Mouse (Mus musculus): ENCODE results near the gene 1190005I06Rik.

Gene 1190005I06Rik

DNA sequence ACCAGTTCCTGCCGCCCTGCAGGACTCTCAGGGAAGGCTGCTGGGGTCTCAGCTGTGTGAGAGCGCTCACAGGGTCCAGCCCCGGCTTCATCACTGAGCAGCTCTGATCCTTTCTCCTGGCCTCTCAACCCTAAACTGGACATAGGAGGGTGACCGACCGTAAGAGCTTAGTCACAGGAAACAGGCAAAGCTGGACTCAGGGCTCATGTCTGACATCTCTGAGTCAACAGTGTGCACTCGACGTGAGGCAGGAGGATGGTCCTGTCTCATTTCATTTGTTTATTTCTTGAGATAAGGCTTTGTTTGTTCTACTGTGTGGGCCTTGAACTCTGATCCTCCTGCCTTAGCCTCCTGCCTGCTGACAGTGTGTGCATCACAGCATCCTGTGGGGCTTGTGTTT lies 27.0 kb downstream of the 1190005I06Rik start:
- DNase-seq (ENCODE audit: low spot score), result no peak

DNA sequence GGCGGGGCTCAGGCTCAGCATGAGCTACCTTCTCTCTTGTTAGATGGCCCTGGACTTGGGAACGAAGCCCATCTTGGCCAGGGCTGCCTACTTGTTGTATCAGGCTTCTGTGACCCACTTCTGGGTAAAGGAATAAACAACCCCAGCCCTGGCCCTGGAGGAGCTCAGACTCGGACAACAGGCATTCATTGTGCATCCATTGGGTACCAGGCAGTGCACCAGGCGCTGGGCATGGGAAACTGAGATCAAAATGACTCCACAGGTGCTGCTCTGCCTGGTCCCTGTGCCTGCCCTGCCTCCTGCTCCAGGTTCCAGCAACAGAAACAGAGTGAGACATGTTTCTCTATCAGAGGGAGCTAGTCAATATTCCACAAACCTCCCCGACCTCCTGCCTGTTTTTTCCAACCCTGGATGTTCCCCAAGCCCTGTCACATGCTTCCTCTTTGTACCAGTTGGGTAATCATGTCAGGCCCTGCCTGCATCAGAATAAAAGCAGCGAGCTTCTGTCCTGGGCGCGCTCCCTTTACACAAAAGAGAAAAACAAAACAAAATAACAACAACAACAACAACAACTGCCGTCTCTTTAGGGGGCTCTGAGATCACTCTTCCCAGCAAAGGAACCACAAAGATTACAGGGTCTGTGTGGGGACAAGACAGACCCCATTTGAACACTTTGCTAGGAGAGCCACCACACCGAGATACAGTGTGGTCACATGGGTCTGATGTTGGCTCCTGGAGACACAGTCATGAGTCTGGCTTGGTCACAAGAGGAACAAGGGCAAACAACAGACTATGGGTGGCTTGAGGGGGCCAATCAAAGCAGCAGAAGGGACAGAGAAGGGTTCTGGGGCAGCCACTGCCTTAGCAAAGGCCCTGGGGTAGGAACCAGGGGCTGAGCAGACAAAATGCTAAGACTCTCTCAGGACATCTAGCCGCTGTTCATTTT lies 27.9 kb downstream of the 1190005I06Rik start:
- DNase-seq (ENCODE audit: low spot score), result no peak

- DNase-seq (ENCODE audit: low spot score), result peak; percentile 84
Measured at GRCm38 (mm10) chr8:120618110-120618509, 29.3 kb downstream of the 1190005I06Rik start.

DNA sequence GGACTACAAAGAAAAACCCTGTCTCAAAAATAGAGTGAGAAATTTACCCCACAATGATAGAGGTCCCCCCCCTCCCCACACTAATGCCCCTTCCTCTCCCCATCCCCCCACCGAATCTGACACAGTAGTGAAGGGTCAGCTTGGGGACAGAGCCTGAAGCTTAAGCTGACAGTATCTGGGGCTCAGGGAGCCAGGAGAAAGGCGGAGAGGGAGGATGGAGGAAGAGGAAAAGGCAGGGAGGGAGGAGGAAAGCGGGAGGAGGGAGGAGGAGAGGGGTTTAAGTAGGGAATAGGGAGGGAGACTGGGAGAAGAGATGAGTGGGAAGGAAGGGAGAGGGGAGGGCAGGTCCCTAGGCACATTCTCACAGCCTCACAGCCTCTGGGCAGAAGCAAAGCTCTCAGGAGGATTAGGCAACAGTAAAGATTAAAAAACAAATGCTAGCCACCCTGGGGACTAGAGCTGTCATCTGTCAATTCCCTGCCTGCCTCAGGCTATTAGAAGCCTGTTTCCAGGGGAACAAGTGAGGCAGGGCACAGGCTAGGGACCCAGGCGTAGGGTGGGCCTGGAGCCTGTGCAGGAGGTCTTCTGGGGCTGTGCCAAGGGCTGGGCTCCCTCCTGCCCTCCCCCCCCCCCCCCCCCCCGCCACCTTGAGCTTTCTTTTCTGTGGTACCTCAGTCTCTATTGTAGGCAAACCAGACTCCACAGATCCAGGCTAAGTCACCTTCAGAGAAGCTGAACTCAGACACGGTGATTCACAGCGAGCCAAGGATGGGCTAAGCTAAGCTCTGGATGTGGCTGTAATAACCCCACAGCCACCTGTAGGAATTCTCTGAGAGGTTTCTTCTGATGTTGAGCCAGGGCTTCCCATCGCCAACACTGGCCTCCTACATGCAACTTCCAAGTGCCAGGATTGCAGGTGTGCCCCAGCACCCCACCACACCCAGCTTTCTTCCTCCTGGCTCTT lies 30.5 kb downstream of the 1190005I06Rik start:
- peak; percentile 81 for DNase-seq (ENCODE audit: low spot score)

DNA sequence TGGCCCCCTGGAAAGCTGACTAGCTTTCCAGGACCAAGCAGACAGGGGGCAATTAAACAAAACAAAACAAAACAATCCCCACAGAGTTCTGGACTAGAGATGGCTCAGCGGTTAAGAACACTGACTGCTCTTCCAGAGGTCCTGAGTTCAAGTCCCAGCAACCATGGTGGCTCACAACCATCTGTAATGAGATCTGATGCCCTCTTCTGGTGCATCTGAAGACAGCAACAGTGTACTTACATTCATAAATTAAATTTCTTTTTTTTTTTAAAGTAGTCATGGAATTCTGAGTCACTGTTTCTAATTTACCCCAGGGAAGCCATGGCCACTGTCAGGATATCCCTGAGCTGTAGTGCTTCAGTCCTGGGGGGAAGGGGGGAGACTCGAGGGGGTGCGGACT lies 32.9 kb downstream of the 1190005I06Rik start:
- DNase-seq (ENCODE audit: low spot score), result no peak

GRCm38 (mm10) chr8:120610824-120611223 lies 36.6 kb downstream of the 1190005I06Rik start:
- no peak for DNase-seq (ENCODE audit: low spot score)

GRCm38 (mm10) chr8:120607885-120608284 lies 39.5 kb downstream of the 1190005I06Rik start:
- DNase-seq (ENCODE audit: low spot score), result peak; percentile 78

GRCm38 (mm10) chr8:120607460-120607859 lies 40.0 kb downstream of the 1190005I06Rik start:
- DNase-seq (ENCODE audit: low spot score), result no peak

DNA sequence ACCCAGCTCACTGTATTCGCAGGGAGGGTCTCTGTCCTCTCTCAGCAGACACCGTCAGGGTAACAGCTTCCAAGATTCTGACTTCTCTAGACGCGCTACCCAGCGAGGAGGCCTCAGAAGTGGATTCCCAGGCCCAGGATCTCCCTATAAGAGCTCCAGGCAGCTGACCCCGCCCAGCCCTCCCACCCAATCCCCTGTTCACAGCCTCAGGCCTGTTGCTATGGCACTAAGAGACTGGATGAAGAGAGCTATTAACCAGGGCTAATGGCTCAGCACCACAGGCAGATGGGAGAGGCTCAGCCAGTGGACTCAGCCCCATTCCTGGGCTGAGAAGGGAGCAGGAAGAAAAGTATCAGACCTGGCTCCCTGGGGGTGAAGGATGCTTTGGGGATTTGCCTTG lies 44.8 kb downstream of the 1190005I06Rik start:
- peak; percentile 68 for DNase-seq (ENCODE audit: low spot score)

GRCm38 (mm10) chr8:120599504-120599903 lies 47.9 kb downstream of the 1190005I06Rik start:
- peak; percentile 74 for DNase-seq (ENCODE audit: low spot score)

DNA sequence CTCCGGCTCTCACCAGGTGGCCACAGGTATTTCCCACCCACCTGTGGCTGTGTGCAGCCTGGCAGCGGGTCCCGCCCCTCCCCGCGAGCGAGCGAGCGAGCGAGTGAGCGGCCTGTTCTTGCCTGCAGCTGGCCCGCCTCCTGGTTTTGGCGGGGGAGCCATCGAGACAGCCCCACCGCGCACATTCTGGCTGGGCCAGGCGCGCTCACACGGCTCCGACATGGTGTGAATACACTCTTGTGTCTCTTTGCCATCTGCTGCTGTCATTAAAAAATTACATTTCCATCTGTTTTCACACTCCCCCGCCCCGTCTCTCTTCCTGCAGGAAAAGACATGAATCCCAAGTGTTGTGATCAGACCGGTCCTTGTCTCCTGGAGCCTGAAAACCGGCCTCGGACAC lies 48.9 kb downstream of the 1190005I06Rik start:
- no peak for DNase-seq (ENCODE audit: low spot score)

DNA sequence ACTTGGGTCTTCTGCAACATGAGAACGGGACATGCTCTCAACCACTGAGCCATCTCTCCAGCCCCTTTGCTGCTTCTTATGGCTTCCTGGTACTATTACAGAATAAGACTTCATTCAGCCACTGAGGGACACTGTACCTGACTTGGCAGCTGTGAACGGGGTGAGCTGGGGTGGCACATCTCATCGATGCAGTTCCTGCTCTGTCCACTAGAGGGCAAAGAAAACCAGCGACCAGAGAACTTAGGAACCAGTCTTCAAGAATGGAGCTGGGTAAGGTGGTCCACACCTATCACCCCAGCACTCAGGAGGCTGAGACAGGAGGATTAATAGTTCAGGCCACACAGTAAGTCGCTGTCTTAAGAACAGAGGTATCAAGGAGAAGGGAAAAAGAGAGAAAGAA lies 51.5 kb downstream of the 1190005I06Rik start:
- DNase-seq (ENCODE audit: low spot score), result peak; percentile 81

GRCm38 (mm10) chr8:120594571-120594970 lies 52.9 kb downstream of the 1190005I06Rik start:
- DNase-seq (ENCODE audit: low spot score), result no peak

DNA sequence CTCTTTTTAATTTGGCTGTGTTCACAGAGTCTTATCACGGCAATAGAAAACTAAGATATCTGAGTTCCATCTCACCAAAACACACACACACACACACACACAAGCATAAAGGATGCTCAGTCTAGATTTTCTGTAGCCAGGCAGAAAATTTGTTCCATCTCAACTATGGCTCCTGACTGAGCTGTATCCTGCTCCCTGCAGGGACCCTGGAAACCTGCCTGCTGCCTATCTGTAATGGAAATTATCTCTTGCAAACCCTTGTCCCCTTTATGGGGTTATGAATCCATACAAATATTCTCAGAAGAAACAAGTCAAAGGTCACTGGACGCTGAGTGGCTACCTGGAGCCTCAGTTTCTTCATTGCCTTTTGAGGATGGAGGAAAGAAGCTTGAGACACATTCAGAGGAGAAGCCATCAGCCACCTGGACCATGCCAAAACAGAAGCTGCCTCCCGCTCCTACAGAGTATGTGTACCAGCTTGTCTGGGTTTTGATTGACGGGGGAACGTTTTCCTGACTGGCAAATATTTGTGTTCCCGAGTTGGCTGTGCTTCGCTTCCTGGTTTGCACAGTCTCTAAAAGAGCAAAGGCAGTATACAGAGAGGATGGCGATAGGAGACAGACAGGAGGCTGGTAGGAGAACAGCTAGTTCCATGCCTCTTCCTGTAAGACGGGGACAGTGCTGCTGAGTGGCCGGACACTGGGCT lies 55.7 kb downstream of the 1190005I06Rik start:
- no peak for DNase-seq (ENCODE audit: low spot score)

- DNase-seq (ENCODE audit: low spot score), result peak; percentile 55
Measured at GRCm38 (mm10) chr8:120589921-120590320, 57.5 kb downstream of the 1190005I06Rik start.

DNA sequence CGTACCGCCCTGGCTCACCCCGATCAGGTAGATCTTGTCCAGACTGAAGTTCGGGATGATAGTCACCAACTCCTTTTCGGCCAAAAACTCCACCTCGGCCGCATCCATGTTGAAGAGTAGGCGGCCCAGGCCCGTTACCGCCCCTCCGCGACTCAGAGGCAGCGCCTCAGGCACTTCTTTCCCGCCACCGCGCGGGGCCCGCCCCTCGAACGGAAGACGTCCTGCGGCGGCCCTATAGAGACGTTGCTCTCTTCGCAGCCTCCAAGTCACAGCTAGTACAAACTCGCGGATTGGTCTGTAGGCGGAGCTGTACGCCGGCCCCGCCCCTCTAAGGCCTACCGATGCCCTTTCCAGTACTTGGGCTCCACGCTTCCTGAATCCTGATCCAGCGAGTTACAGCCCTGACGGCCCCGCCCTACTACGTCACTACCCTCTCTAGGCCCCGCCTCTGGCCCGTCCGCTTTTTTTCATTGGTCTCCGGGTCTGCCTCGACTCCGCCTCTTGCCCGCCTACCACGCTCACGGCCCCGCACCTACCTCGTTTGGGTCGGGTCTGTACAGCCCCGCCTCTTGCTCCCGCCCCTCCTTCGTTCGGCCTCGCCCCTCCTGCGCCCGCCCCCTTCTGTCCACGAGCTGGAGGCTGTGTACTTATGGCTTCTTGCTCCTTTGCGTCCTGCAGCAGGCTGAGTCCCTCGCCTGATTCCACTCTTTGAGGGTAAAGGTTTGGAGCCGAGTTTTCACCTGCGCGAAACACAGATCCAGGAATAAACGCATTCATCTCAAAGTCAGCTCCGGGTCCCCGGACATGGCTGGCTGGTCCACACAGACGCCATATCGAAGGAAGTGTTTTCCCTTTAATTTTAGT lies 58.3 kb downstream of the 1190005I06Rik start, which contains the start of gene Gins2:
Gins2 (minus strand) TSS at position 397 of the 864 bp plus-strand sequence.
- peak; percentile 100 for DNase-seq (ENCODE audit: low spot score)

DNA sequence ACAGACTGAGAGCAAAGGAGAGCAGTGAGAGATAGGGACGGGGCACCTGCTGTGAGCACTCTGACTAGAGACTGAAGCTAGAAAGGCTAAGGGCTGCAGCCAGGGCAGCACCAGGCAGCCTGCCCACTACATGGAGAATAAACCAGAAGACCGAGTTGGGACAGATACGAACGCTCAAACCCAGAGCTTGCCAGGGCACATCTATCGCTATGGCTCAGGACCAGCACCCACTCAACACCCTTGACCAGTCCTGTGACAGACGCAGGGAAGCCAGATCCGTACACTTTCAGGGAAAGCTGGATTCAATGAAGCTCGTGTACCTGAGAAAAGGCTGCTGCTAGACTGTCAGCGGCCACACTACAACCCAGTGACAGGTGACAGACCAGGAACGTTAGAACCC lies 61.9 kb downstream of the 1190005I06Rik start:
- DNase-seq (ENCODE audit: low spot score), result no peak

DNA sequence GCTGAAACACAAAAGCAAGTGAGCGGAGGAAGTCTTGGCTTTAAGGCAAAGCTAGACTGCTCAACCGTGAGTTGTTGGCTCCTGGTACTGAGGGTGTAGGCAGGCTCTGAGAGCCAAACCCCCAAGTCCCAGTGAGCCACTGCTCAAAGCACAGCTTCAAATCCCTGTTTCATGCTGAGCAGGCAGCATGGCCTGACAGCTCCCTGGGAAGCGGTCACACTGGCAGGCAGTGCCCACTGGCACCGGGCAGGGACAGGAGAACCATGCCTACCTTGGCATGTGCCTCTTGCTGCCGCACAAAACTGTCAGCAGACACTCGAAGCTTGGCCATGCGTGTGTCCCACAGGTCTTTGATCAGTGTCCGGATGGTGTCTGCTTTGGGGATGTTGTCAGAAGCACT lies 65.6 kb downstream of the 1190005I06Rik start:
- no peak for DNase-seq (ENCODE audit: low spot score)

GRCm38 (mm10) chr8:120581329-120581728 lies 66.1 kb downstream of the 1190005I06Rik start:
- DNase-seq (ENCODE audit: low spot score), result no peak

- DNase-seq (ENCODE audit: low spot score), result no peak
Measured at GRCm38 (mm10) chr8:120580336-120581000, 67.0 kb downstream of the 1190005I06Rik start.

All from MN1 (cell line).